Mouse (Mus musculus) neural tube, embryonic 14.5 days (tissue): ENCODE results near the gene Angptl2. TPM values are rescaled to one million over a fixed set of nuclear protein-coding genes. Genes with fewer than 3 reads are reported as not detected.
A peak's percentile ranks its signal among the peaks of the same experiment; 100 is the strongest.

Experiments
- ATAC-seq: fragments of 200-750 bp; cut with Nextera tagmentation; 2 replicates; pipeline ENCODE4 v1.8.0; 2017; ENCODE audit warnings: low read depth, mild to moderate bottlenecking, moderate TSS enrichment, moderate library complexity
- H3K27ac ChIP-seq: fragments of 300-500 bp; sonication (generic); 2 replicates; pipeline ENCODE4 v1.5.1; 2014; ENCODE audit warnings: low read depth, mild to moderate bottlenecking, control low read depth, low read length, moderate library complexity, mixed read lengths
- H3K27me3 ChIP-seq: fragments of 300-500 bp; sonication (generic); 2 replicates; pipeline ENCODE4 v1.6.1; 2014; ENCODE audit warnings: low read length; ENCODE audit not compliant: control insufficient read depth, insufficient read depth
- H3K36me3 ChIP-seq: fragments of 300-500 bp; sonication (generic); 2 replicates; pipeline ENCODE4 v1.6.1; 2014; ENCODE audit warnings: low read length, mixed read lengths; ENCODE audit not compliant: control insufficient read depth, insufficient read depth
- H3K4me1 ChIP-seq: fragments of 300-500 bp; sonication (generic); 2 replicates; pipeline ENCODE4 v1.6.1; 2014; ENCODE audit warnings: low read length; ENCODE audit not compliant: control insufficient read depth, insufficient read depth
- H3K4me2 ChIP-seq: fragments of 300-500 bp; sonication (generic); 2 replicates; pipeline ENCODE4 v1.6.1; 2014; ENCODE audit warnings: mild to moderate bottlenecking, low read depth, low read length, control low read depth
- H3K4me3 ChIP-seq: fragments of 300-500 bp; sonication (generic); 2 replicates; pipeline ENCODE4 v1.5.1; 2014; ENCODE audit warnings: low read depth, low read length, control low read depth, mixed read lengths
- H3K9ac ChIP-seq: fragments of 300-500 bp; sonication (generic); replicated peaks from 2 replicates; pipeline ENCODE4 v1.6.1; 2014; ENCODE audit warnings: low read depth, mild to moderate bottlenecking, control low read depth, low read length, mixed read lengths
- H3K9me3 ChIP-seq: fragments of 300-500 bp; sonication (generic); 2 replicates; pipeline ENCODE4 v1.6.1; 2016; ENCODE audit warnings: low read length; ENCODE audit not compliant: control insufficient read depth
- WGBS: fragments of 180-500 bp; shearing (Covaris S2); extraction: QIAGEN DNeasy Blood & Tissue Kit; methylation state at CpG from one replicate; pipeline ENCODE4 v1.1.7; 2014; 5-methylcytosine and 5-hydroxymethylcytosine counted together
- polyA plus RNA-seq: library from polyadenylated mRNA; unstranded; fragments of >200 nt; fragmentation: Nextera tagmentation; extraction: Ambion mirVana; gene quantifications from 2 replicates; pipeline ENCODE4 v1.2.1, GENCODE M21; 2014

The Angptl2 gene
- 2.7 and 14.5 TPM in 2 replicates for polyA plus RNA-seq

DNA sequence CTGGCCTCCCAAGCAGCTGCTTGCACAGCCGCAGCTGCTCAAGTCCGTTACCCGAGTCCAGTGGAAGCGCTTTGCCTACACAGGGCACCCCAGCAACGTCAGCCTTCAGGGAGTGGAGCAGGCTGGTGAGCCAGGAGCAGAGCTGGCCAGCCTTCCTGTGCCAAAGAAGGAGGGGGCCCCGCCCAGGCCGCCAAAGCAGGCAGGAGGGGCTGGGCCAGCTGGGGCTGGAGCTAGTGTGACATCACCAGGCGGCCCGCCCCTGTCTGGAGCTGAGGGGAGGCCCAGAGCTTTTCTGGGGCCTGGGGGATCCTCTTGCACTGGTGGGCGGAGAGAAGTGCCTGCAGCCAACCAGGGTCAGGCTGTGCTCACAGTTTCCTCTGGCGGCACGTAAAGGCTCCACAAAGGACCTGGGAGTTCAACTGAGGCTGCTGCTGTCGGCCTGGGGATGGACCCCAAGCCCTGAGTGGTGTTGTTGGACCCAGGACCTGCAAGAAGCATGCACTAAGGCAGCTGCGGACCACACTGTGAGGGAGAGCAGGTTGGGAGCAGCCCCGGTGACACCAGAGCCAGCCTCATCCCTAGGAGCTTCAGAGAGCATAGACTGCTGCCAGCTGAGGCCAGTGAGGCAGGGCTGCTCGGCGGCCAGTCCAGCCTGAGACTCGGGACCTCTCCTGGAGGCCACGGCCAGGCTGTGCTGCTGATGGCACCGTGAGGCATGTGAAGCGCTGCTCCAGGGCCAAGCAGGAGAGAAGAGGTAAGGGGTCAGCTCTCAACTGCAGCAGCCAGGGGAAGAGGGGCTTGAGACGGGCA is at the start of gene Angptl2:
Gene Angptl2 (plus strand): TSS at position 370 of the 810 bp plus-strand sequence.
- peak within 1 kb of the TSS; percentile 25 for H3K4me3 ChIP-seq
- no peaks in the 10 kb centered on the region for H3K9me3 ChIP-seq
- H3K36me3 ChIP-seq, result no peaks in the 10 kb centered on the region
- peak within 1 kb of the TSS; percentile 43 for H3K4me2 ChIP-seq
- H3K4me1 ChIP-seq, result peaks cover 27% of the 10 kb centered on the region
- H3K27ac ChIP-seq, result peak within 1 kb of the TSS; percentile 81
- no peaks in the 10 kb centered on the region for H3K27me3 ChIP-seq
- ATAC-seq, result peak; percentile 95
- peak within 1 kb of the TSS; percentile 25 for H3K9ac ChIP-seq
- 2% methylated on average over 22 of the region's 22 CpGs for WGBS

GRCm38 (mm10) chr2:33167060-33167459 is 48.8 kb upstream of the Angptl2 start:
- Histone ChIP-seq H3K4me3 (no peak overlapping the region), H3K9ac (no peak overlapping the region), H3K4me2 (no peak overlapping the region), H3K9me3 (no peaks in the 10 kb centered on the region), H3K27me3 (no peaks in the 10 kb centered on the region), H3K27ac (no peak overlapping the region), H3K4me1 (no peaks in the 10 kb centered on the region), H3K36me3 (peaks cover 19% of the 10 kb centered on the region)
- 88% methylated on average over 3 of the region's 3 CpGs for WGBS
- ATAC-seq, result no peak

DNA sequence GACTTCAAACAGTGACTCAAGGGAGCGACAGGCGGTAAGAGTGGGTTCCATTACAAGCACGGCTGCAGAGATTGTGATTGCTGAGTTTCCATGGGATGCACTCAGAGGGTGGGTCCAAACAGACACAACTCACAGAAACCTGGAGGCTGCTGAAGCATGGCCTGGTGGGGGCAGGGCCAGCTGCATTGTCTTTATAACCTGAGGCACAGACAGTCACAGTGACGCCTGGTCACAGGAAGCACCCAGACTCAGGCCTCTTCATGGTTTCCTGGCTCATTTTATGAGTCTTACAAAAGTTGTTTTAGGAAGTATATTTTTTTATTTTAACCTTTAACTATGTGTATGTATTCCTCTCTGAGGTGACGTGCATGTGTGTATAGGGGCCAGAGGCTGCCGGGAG is 46.4 kb upstream of the Angptl2 start:
- Histone ChIP-seq H3K4me2 (no peak overlapping the region), H3K9me3 (no peaks in the 10 kb centered on the region), H3K4me3 (no peak overlapping the region), H3K27ac (no peak overlapping the region), H3K27me3 (no peaks in the 10 kb centered on the region), H3K9ac (no peak overlapping the region), H3K36me3 (peaks cover 19% of the 10 kb centered on the region), H3K4me1 (no peaks in the 10 kb centered on the region)
- WGBS, result 73% methylated on average over 6 of the region's 6 CpGs
- ATAC-seq, result no peak

GRCm38 (mm10) chr2:33170777-33171565 is 44.9 kb upstream of the Angptl2 start:
- 47% methylated on average over 10 of the region's 10 CpGs for WGBS
- no peak overlapping the region for H3K9ac ChIP-seq
- H3K4me1 ChIP-seq, result no peaks in the 10 kb centered on the region
- peaks cover 19% of the 10 kb centered on the region for H3K36me3 ChIP-seq
- no peak overlapping the region for H3K4me3 ChIP-seq
- H3K27me3 ChIP-seq, result no peaks in the 10 kb centered on the region
- no peaks in the 10 kb centered on the region for H3K9me3 ChIP-seq
- H3K4me2 ChIP-seq, result no peak overlapping the region
- ATAC-seq, result 0 out of 2 replicates have a peak, but pooled peaks have one; percentile 28
- H3K27ac ChIP-seq, result peak overlapping the region; percentile 34; the same call in 1 of the 2 replicates

GRCm38 (mm10) chr2:33173126-33173525 is 42.7 kb upstream of the Angptl2 start:
- Histone ChIP-seq H3K4me2 (no peak overlapping the region), H3K9me3 (no peaks in the 10 kb centered on the region), H3K27ac (no peak overlapping the region), H3K4me1 (peaks cover 7% of the 10 kb centered on the region; the same call in 1 of the 2 replicates), H3K9ac (no peak overlapping the region), H3K36me3 (peaks cover 12% of the 10 kb centered on the region), H3K4me3 (no peak overlapping the region), H3K27me3 (no peaks in the 10 kb centered on the region)
- 85% methylated on average over 10 of the region's 10 CpGs for WGBS
- no peak for ATAC-seq

- Histone ChIP-seq H3K4me1 (peaks cover 10% of the 10 kb centered on the region; the same call in 1 of the 2 replicates), H3K4me3 (no peak overlapping the region), H3K9ac (no peak overlapping the region), H3K36me3 (peaks cover 8% of the 10 kb centered on the region), H3K27me3 (no peaks in the 10 kb centered on the region), H3K27ac (no peak overlapping the region), H3K4me2 (no peak overlapping the region), H3K9me3 (no peaks in the 10 kb centered on the region)
- 74% methylated on average over 7 of the region's 7 CpGs for WGBS
- no peak for ATAC-seq
These were observed 42.2 kb upstream of the Angptl2 start for GRCm38 (mm10) chr2:33173686-33174085.

DNA sequence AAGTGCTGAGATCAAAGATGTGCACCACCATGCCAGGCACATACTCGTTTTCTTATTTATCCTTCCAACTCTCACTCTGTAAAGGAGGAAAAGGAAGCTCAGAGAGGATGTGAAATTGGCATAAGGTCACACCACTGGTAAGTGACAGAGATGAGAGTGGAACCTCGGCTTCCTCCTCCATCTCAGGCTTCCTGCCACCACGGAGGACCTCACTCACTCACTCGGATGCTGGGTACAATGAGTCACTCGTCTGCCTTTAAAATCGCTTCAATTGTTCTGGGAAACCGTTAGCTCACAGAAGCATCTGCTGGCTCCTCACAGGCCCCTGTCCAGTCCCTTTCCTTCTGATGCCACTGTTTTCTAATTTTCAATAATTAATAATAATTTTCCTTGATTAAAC is 39.4 kb upstream of the Angptl2 start:
- no peak overlapping the region for H3K4me2 ChIP-seq
- WGBS, result 45% methylated on average over 7 of the region's 7 CpGs
- peaks cover 3% of the 10 kb centered on the region; the same call in 1 of the 2 replicates for H3K36me3 ChIP-seq
- H3K27me3 ChIP-seq, result no peaks in the 10 kb centered on the region
- ATAC-seq, result no peak
- no peak overlapping the region for H3K9ac ChIP-seq
- H3K9me3 ChIP-seq, result no peaks in the 10 kb centered on the region
- H3K4me1 ChIP-seq, result peaks cover 25% of the 10 kb centered on the region
- no peak overlapping the region for H3K27ac ChIP-seq
- no peak overlapping the region for H3K4me3 ChIP-seq

GRCm38 (mm10) chr2:33176921-33177320 is 38.9 kb upstream of the Angptl2 start:
- ATAC-seq, result no peak
- H3K9ac ChIP-seq, result no peak overlapping the region
- no peak overlapping the region for H3K4me3 ChIP-seq
- H3K4me2 ChIP-seq, result no peak overlapping the region
- peaks cover under 1% of the 10 kb centered on the region; the same call in 1 of the 2 replicates for H3K36me3 ChIP-seq
- peaks cover 25% of the 10 kb centered on the region for H3K4me1 ChIP-seq
- H3K9me3 ChIP-seq, result no peaks in the 10 kb centered on the region
- no peaks in the 10 kb centered on the region for H3K27me3 ChIP-seq
- WGBS, result 56% methylated on average over 2 of the region's 2 CpGs
- no peak overlapping the region for H3K27ac ChIP-seq
